Mouse (Mus musculus): ENCODE measurements around the gene Defa35.
"Not testable (repeated sequence)": the region's sequence is repeated elsewhere in the genome, so short reads cannot be mapped to it uniquely, and the experiment has no call there.

Gene Defa35

DNA sequence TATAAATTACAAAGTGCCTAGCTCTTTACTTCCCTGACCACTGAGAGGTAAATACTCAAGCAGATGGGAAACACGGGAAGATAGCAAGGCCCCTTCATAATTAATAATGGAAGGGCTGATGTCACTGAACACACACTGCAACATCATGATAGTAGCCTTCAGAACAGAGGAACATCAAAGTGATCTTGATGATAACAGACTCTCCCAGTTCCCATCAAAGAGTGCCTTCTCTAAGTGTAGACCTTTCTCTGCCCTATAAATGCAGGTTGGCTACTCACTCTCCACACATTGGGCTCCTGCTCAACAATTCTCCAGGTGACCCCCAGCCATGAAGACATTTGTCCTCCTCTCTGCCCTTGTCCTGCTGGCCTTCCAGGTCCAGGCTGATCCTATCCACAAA is at the start of gene Defa35:
TSS of gene Defa35 (plus strand) at position 301 of the 400 bp plus-strand sequence.
- not testable (repeated sequence) for DNase-seq (ENCODE audit: low spot score in 2 of 2)

DNA sequence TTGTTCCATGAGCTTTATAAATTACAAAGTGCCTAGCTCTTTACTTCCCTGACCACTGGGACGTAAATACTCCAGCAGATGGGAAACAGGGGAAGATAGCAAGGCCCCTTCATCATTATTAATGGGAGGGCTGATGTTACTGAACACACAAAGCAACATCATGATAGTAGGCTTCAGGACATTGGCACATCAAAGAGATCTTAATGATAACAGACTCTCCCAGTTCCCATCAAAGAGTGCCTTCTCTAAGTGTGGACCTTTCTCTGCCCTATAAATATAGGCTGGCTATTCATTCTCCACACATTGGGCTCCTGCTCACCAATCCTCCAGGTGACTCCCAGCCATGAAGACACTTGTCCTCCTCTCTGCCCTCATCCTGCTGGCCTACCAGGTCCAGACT is 39.6 kb upstream of the Defa35 start, which contains the start of gene Defa21:
TSS of gene Defa21 (plus strand) at position 301 of the 400 bp plus-strand sequence.
- not testable (repeated sequence) for DNase-seq (ENCODE audit: low spot score in 2 of 2)

DNA sequence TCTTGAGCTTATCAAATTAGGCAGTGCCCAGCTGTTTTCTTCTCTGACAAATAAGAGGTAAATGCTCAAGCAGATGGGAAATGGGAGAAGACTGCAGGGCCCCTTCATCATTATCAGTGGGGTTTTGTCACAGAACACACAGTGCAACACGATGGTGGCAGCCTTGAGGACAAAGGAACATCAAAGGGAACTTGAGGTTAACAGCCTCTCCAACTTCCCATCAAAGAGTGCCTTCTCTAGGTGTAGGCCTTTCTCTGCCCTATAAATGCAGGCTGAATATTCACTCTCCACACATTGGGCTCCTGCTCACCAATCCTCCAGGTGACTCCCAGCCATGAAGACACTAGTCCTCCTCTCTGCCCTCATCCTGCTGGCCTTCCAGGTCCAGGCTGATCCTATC is 10.1 kb upstream of the Defa35 start, which contains the start of gene Defa23:
TSS of gene Defa23 (plus strand) at position 301 of the 400 bp plus-strand sequence.
- not testable (repeated sequence) for DNase-seq (ENCODE audit: low spot score in 2 of 2)

DNA sequence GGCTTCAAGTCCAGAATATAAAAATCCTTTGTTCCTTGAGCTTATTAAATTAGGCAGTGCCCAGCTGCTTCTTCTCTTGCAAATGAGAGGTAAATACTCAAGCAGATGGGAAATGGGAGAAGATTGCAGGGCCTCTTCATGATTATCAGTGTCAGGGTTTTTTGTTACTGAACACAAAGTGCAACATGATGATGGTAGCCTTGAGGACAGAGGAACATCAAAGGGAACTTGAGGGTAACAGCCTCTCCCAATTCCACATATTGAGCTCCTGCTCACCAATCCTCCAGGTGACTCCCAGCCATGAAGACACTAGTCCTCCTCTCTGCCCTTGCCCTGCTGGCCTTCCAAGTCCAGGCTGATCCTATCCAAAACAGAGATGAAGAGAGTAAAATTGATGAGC is 19.3 kb downstream of the Defa35 start, which contains the start of gene Defa25:
TSS of gene Defa25 (plus strand) at position 301 of the 400 bp plus-strand sequence.
- DNase-seq (ENCODE audit: low spot score in 2 of 2), result not testable (repeated sequence)

DNA sequence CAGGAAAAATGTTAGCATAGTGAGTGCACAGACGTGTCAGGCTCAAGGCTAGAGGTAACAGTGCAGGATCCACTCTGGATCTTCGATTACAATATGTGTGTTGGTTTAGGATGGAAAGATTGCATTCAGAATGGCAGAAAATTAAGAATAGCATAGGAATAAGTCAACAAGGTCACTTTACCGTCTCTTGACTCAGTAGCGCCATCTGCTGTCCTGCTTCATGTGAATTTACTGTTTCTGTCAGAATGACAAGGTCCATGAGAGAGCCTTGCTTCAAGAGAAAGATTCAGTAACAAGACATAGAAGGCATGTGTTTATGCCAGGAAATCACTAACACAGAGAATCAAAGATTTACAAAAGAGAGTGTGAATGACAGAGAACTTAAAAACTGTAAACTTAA is 28.3 kb downstream of the Defa35 start:
- DNase-seq (ENCODE audit: low spot score in 2 of 2), result no peak

DNA sequence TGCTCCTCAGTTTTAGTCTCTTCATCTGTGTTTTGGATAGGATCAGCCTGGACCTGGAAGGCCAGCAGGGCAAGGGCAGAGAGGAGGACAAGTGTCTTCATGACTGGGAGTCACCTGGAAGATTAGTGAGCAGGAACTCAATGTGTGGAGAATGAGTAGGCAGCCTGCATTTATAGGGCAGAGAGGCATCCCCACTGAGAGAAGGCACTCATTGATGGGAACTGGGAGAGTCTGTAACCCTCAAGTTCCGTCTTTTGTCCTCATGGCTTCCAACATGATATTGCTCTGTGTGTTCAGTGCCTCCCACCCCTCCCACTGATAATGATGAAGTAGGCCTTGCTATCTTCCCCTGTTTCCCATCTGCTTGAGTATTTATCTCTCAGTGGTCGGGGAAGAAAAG is 31.1 kb downstream of the Defa35 start, which contains the start of gene Gm14851:
TSS of gene Gm14851 (minus strand) at position 101 of the 400 bp plus-strand sequence.
- DNase-seq (ENCODE audit: low spot score in 2 of 2), result not testable (repeated sequence)
